Mouse (Mus musculus) kidney, postnatal 4 days (tissue): ENCODE measurements around the gene Scml4.

Experiments used
- DNase-seq, 2 experiments: peaks; one replicate each; pipeline ENCODE4 v3.0.0; 2021; ENCODE audit warnings: mixed read lengths in 2 of 2

The Scml4 gene

DNA sequence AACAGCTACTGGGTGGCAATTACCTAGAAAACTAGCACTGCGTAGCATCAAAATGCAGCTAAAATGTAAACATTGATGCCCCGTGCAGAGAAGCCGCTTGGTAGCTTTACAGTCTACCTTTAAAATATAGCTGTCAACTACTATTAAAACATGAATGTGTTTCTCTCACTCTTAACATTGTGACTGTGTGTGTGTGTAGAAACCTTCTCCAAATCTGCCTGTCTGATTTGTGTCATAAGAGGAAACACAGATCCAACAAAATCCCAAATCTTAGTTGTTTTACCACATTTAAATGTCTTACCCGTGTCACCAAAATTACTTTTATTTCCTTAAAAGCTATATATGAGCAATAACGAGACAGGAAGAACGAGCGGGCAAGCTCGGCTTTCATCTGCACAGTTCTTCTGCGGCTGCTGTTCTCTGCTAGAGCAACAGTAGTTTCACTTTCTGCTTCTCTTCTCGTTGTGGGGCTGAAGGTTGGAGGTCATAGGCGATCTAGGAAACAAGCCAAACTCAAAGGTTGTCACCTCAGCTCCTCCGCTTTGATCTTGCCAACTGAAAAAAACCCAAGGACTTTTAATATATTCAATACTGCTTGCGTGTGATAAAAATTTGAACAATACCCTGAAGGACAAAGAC is 2.1 kb downstream of the Scml4 start:
- DNase-seq: peak; percentile 34 to 65

DNA sequence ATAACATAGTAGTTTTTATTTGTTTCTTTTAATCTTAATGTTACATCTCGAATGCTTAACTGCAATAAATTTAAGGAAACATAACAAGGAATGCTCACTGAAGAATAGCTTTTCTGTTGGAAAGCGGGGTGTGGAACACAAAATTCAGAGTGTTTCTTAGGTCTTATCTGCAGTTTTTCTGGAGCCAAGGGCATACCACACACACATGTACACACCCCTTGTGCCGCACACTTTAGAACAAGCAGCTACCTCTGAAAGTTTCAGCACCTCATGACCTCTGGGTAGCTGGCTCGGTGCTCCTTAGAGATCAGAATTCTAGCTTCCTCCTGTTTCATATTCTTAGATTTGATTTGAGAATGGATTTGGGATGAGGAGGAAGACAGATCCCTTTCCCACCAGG is 2.6 kb downstream of the Scml4 start:
- no peak for DNase-seq

DNA sequence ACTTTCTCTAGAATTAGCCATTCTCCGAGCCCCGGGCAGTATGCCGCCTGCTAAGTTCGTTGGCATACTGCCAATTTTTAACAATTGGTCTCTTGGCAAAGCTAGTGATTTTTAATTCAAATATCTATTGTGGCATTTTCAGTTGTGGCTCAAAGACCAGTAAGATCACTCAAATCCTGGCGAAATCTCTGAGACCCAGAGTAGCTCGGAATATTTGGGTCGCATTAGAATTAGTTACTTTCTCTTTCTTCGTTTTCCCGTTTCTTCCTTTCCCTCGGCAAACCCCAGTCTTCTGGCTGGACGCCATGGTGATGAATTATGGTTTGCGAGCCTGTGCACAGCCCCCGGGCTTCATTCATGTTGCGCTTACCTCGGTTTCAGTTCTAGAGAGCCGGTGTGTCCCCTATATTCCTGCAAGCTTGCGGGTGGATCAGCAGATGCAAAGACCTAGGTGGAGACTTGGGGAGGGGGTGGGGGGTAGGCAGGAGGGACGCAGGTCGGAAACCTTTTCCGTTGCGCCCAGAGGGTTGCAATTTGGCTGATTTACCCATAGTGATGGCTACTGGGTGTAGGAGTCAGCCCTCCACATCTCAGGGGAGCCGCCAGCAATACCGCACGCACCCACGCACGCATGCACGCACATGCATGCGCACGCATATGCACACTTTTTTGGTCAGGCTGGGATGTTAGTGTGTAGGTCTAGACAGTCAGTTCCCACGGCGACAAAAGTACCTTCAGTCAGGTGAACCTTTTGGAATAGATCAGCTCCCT is 3.6 kb downstream of the Scml4 start:
- peak; percentile 79 to 81 for DNase-seq

DNA sequence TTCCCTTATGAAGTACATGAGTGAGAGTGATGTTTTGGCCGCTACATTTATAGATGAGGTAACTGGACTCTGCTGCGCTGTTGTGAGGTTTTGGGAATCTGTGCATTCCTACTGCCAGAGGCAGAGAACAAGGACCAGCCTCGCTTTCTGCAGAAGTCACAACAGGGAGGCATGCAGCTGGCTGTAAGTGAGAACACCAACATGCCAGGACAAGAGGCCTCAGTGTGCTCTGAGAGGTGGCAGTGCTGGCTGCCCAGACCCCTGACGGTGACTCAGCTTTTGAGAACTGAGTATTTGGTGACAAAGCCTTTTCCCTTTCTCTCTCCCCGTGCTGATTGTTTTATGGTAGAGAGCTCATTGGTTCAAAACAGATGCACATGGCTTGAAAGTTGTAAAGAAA is 4.5 kb downstream of the Scml4 start:
- peak in 1 of 2 experiments; percentile 23 for DNase-seq

DNA sequence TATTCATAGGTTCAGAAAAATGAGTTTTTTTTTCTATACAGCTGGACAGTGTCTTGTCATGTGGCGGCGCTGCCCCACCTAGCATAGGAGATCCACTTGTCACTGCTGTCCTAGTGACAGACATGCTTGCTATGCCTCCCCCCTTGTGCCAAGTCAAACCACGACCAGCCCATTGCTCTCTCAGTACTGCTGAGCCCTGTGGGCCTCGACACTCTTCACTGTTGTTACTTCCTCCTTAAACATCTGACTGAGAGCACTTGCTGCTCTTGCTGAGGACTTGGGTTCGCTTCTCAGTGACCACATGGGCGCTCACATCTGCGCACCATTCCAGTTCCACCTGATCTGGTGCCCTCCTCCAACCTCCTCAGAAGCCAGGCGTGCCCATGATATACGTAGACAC is 8.2 kb downstream of the Scml4 start:
- no peak for DNase-seq

DNA sequence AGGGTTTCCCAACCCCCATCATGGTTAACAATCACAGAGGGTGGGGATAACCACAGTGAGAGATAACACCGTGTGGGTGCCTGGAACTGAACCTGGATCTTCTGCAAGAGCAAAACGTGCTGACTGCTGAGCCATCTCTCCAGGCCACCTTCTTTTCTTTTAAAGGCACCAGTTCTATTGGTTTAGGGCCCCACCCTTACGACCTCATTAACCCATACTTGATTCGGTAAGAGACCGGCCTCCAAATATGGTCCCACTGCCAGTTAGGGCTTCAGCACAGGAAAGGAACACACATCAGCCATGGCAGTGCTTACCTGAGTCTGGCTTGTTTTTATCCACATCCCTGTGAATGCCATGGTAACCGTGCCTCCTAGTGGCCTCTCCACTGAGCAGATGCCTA is 9.3 kb downstream of the Scml4 start:
- DNase-seq: no peak

DNA sequence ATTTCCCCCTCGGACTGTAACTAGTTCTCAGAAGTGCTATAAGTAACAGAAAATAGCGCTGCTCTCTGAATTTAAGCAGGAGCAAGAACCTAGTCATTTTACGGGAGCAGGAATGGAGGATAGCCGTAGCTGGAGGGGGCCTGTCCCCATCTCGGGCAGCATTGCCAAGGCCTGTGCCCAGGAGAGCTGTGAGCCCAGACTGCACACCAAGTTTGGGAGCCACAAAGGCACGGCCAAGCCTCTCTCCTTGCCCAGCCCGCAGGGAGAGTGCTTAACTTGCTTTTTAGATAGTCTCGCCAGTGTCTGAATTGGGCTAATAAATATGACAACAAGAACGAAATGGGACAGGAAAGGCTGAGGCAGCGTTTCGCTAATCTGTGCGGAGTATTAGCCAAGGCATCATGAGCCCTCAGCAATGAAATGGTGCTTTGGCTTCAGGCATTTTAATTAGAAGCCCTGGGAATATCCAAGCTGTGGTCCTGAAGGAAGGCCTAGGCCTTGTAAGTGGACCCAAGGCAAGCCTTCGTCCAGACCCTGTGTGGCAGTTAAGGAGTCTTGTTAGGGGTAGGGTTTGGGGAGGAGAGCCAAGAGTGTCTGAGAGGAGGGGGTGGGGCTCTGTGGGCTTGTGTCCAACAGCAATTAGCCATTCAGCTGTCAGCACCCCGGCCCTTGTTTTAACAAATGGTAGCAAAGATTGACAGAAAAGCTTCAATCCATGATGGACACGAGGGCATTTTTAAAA is 12.3 kb downstream of the Scml4 start:
- DNase-seq: peak; percentile 23 to 30

DNA sequence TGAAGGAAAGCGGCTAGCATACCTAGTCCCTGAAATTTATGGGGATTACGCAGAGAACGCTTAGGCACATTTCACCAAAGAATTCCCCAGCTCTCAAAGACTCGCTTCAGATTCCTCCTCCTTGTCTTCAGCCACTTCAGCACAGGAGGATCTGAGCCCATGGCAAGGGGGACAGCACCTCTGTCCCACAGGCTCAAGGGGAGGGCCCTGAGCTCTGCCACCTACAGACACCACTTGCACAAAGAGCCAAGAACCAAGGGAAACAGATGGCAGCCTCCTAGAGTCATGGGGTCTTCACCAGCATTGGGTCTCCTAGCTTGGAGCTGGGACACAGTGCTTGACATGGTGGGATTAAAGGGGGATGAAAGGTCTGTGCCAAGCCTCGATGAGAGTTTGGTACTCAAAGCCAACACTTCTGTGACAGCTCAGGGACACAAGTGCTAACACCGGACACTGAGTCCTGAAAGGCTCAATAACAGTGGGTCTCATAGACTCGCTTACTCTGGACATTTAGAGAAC is 13.0 kb downstream of the Scml4 start:
- DNase-seq: no peak

DNA sequence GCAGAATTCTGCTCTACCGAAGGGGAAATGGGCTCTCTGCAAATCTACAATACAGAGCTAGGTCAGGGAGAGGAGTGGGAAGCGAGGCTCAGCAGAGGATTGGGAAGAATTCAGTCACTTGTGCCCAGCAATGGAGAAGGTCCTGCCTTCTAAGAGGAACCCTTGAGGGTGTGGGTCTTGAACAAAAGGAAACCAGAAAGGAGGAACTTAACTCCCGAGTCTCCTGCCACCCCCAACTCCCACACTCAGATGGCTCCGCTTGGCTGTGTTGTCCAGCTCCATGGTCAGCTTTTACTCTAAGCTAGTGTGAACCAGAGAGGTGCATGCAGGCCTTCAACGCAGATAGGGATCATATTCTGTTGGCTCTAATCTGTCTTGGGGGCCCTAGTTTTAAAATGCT is 16.0 kb downstream of the Scml4 start:
- DNase-seq: no peak

DNA sequence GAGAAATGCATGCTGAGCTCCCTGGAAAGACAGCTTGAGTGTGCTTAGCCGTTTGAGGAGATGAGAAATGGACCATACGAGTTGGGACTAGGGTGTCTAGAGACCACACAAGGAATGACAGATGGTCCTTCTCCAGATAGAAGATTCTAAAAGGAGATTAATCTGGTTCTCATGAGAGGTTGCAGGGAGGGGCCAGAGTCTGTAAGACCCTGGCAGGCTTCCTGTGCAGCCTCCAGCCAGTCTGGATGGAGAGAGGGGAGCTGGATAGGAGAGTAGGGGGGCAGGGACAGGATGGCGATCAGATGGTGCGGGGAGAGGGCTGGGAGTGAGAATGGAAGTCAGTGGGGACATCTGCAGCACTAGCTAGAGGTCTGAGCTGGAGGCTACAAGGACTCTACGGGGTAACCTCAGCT is 19.1 kb downstream of the Scml4 start:
- DNase-seq: peak; percentile 18 to 36

DNA sequence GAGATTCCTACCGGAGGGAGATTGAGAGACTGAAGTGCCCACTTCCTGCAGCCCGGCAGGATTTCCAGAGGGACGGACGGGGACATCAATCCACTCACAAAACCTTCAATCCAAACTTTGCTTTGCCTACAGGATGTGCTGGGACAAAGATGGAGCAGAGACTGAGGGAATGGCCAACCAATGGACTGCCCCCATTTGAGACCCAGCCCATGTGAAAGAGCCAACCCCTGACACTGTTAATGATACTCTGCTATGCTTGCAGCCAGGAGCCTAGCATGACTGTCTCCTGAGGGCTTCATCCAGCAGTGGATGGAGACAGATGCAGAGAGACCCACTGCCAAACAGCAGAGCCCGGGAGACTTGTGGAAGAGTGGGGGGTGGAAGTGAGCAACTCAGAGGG is 19.5 kb downstream of the Scml4 start:
- peak in 1 of 2 experiments; percentile 5 for DNase-seq

DNA sequence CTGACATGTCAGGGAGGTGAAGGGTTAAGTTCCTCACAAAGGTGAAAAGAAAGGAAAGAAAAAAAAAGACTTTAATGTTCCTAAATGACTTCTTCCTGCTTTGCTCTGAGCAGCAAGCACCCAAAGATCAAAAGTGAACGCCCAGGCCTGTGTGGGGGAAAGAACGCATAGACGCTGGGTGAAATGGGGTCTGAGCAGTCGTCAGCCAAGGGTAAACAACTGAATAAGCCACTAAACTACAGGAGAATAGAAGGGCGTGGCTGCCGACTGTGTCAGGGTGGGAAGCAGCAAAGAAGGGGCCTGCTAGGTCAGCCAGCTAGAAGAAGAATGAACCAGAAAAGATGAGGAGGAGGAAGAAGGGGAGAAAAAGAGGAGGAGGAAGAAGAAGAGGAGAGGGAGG is 26.9 kb downstream of the Scml4 start:
- DNase-seq: no peak

DNA sequence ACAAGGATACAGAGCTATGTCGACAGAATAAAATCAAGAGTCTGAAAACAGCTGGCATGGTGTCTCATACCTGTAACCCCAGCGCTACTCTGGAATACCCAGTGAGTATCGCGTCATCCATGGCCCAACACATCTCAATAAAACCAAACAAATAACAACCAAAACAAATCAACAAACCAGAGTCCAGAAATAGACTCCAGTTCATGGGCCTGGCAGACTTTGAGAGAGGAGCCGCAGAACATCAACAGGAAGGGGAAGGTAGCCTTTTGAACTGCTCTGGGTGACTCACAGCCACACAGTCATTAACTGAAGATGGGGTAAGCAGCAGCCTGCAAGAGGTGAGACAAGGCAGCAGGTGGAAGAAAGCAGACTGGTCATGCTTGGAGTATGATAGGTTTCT is 28.1 kb downstream of the Scml4 start:
- DNase-seq: no peak

DNA sequence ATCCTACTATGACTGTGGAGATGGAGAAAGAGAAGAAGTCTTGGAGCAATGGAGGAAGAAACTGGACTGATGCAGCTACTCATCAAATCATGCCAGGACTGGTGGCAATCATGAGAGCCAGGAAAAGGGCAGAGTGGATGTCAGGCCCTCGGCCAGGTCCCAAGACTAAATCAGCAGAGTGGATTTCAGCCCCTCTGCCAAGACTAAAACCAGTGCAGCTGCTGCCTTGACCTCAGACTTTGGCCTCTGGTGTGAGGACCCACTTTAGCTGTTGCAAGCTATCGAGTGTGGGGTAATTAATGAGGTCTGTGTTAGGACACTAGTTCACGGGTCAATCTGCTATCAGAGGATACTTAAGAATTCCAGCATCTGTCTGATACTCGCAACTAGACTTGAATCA is 30.2 kb downstream of the Scml4 start:
- DNase-seq: no peak

DNA sequence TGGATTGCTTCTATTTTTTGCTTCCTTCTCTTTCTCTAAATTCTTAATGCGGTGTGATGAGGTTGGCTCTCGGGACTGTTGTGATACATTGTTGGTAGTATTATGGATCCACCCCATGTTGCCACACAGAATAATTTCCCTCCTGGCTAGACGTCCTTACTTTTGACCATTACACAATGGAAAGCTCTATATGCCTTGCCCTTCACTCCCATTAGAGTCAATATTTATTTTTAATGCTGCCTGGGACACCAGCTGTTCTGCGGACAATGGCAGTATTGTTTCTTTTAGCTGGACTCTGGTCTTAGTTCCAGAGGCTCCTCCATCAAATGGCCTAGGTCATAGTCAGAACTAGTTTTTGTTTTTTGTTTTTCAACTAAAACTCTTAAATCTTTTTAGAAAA is 32.1 kb downstream of the Scml4 start:
- no peak for DNase-seq

DNA sequence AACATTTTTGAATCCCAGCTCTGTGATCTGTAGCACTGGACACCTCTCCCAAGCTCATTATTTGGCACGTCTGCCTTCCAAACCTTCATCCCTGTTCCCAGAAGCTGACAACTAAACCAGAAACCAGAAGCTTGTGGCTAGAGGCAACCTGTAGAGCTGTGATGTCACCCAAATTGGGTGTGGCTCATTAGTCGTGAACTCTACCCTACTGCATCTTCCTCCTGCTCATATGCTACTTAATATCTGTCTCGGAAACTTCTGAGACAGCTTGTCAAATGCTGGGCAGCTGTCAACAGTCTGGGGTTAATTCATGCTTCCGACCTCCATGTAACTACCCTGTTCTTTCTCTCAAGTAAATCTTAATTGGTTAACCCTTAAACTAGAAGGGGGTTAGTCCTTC is 32.8 kb downstream of the Scml4 start:
- DNase-seq: no peak

DNA sequence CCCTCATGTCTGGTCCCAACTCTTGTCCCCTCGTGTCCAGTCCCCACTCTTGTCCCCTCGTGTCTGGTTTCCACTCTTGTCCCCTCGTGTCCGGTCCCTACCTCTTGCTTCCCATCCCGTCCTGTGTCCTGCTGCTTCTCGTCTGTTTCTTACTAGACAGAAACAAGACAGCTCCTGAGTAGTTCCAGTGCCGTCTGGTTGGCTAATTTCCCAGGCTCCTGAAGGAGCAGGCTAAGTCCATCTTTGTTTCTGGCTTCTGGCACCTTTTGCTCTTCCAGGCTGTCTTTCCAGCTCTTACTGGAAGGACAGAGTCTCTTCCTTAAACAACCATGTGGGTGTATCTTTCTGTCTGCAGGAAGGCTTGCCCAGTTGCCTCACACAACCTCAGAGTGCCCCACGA is 33.7 kb downstream of the Scml4 start:
- no peak for DNase-seq

DNA sequence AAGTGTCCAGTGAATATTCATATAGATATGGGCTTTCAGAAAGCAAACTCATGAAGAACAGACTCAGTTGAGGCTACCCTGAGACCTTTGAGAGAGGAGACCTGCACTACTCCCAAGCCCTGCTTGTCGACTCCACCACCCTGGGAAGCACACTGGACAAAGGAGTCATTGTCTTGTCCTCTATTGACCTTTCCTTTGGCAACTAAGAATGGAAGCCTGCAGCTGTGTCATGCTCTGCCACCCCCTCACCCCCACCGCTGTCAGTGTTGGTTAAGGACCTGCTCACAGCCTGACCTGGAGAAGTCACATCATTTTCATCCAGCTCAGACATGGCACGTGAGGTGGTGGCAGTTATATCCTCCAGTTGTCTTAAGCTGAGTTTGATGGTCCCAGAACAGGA is 34.1 kb downstream of the Scml4 start:
- DNase-seq: no peak

DNA sequence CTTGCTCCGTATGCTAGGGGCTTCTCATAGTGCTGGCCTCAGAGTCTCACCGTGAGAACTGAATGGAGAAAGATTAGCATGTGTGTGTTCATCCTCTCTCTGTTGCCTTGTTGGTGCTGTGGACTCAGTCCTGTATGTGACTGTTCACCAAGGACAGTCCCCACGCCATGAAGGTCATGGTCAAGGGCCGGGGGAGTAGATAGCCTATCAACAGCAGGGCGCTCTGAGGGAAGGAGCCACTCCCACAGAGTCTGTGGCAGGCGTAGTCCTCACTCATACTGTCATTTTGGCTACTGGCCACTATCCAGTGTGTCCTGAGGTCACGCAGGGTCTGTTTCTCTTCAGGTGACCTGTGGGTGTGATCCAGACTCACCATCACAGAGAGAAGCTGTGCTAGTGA is 34.5 kb downstream of the Scml4 start:
- no peak for DNase-seq

DNA sequence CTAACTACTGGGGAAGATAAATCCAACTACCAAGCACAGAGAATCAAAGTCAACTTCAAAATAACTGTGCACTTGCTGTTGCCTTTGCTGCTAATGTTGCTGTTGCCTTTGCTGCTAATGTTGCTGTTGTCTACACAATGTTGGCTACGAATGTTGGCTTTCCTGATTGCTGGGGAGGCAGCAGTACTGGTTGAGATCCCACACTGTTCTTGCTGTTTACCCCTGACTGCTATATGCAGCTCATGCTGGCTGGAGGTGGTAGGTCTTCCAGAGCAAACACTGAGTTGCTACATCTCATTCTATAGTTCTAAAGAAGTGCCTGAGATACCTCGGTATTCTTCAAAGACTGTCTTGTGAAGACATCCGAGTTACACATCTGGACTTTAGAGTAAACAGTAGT is 36.5 kb downstream of the Scml4 start:
- DNase-seq: no peak

DNA sequence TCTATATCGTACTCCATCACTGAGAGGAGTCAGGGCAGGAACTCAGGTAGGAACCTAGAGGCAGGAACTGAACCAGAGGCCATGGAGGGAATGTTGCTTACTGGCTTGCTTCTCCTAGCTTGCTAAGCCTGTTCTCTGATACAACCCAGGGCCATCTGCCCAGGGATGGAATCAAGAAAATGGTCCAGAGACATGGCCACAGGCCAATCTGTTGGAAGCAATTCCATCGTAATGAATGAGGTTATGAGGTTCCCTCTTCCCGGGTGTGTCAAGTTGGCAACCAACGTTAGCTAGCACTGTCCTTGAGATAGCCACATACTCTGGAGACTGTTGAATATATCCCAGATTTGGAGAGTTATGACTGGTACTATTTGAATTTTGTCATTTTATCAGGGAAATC is 37.0 kb downstream of the Scml4 start:
- no peak for DNase-seq

DNA sequence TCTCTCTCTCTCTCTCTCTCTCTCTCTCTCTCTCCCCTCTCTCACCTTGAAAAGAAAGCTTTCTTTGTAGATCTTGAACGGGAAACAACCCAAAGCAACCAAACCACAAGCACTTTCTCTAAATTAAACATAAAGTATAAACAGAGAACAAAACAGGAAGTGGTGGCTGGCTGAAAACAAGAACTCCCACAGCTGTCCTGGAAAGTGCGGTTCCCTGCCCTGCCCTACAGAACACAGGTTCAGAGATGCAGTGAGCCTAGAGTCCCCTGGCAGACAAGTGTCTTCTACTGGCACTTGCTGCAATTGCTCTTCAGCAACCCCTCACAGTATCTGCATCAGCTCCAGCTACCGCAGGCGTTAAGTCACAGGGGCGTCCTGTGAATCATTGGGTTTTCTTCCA is 37.5 kb downstream of the Scml4 start:
- no peak for DNase-seq

DNA sequence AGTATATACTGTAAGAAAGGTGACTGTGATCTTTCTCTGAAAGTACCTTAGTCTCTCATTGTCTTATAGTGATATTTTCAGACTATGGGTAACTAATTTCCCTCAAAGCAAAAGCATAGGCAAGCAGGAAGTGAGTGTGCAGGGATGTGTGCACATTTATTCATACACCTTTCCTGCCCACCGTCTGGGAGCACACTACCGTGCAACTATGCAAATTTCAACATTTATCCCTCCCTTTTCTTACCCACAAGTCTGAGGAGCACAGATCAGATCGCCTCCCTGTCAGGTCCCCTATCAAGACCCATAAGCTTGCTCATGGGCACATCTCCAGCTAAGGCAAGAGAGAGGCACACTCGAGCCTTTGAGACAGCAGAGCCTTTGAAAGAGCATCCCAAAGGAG is 41.2 kb downstream of the Scml4 start:
- no peak for DNase-seq

DNA sequence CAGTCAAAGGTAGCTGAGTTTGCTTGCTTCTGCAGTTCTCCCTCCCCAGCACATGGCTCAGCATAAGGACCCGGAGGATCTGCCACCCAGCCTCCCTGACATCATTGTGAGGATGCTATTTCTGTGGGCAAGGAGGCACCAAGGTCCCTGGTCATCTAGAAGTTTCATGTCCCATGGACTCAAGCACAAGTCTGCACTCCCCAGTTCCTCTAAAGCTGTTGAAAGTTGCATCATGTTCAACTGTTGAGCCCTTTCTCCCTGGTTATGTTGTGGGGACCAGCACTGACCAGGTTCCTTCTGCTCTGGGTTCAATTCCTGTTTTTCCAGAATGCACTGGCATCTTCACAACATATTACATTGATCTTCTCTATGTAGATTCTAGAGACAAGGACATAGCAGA is 42.9 kb downstream of the Scml4 start:
- no peak for DNase-seq
